Mouse (Mus musculus): ENCODE measurements at regions not wholly inside any gene's neighbourhood (a gene's known extent, or its start where the extent isn't known, plus 50 kb on each side); places are given as distances from the start of the nearest gene placed in this dataset.

DNA sequence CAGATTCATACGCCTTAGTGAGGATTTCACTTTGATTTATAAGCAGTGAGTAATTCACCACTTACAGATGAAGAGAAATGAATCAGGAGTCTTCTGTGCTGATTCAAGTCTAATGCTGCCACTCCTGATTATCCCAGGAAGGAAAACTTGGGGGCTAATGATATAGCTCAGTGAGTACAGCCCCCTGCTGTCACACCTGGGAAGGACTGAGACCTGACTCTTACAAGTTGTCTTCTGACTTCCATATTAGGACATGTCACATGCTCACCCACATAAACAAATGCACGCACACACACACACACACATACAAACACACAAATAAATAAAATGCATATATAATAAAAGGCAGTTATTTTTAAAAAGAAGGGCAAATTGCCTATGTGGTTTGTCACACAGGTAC lies 188.1 kb upstream of the Phyhipl start:
- TF ChIP-seq CTCF (IDR thresholded peaks at IDR 0.05; ENCODE audit: low read depth, low read length) (no peak), TAL1 (conservative IDR thresholded peaks at IDR 0.05; ENCODE audit: low read depth, low read length) (no peak), GATA1 (IDR thresholded peaks at IDR 0.05; ENCODE audit: borderline replicate concordance, low read length) (no peak), POLR2AphosphoS5 (IDR thresholded peaks at IDR 0.05; ENCODE audit: insufficient replicate concordance, low read depth, low read length) (no peak)
